Mouse (Mus musculus) kidney, adult 2 months (tissue): Measurements from ENCODE around the gene Tcf19.

ENCODE experiments used
- CTCF ChIP-seq: fragments of 200-500 bp; conservative IDR thresholded peaks from 2 replicates; pipeline ENCODE4 v1.5.1; 2011; ENCODE audit warnings: low read depth, mild to moderate bottlenecking, control low read depth, low read length, moderate library complexity, mixed read lengths; ENCODE audit not compliant: insufficient read depth, insufficient read length
- POLR2A ChIP-seq: fragments of 200-500 bp; IDR thresholded peaks from one replicate; pipeline ENCODE4 v1.6.1; 2011; ENCODE audit warnings: low read depth, low read length, control low read depth

GRCm38 (mm10) chr17:35549437-35550142, 33.0 kb upstream of the Tcf19 start:
- no peak for TF ChIP-seq CTCF
- no peak for TF ChIP-seq POLR2A
